15 mouse cellular contexts compared by ENCODE assay signal in genomic region chr4:129550295-129550694, GRCm38 (mm10). TPM values are rescaled to one million over a fixed set of nuclear protein-coding genes. Genes with fewer than 3 reads are reported as not detected.
"Had no signal": no experiment of that assay in that cellular context is flagged by ENCODE, and none has a peak within 500 bp of the region (broad histone marks: within the 10 kb centered on the region; RNA-seq: fewer than 3 reads in every experiment).

No protein-coding gene starts in this region.

- H3K9ac ChIP-seq: limb, embryonic 13.5 days; liver, embryonic 14.5 days; midbrain, embryonic 13.5 days; neural tube, embryonic 15.5 days had no signal

- H3K4me2 ChIP-seq: limb, embryonic 13.5 days; midbrain, embryonic 13.5 days; neural tube, embryonic 15.5 days had no signal

- H3K27ac ChIP-seq: kidney, postnatal 0 days; layer of hippocampus, adult 2 months; limb, embryonic 13.5 days; liver, embryonic 14.5 days; midbrain, embryonic 13.5 days; neural tube, embryonic 15.5 days had no signal

- DNase-seq: kidney, adult 8-10 months; kidney, postnatal 36 days; lung, adult 18-20 months; right cerebral cortex, adult 18-20 months; right cerebral cortex, postnatal 25 days; thymus, postnatal 36 days had no signal

- H3K27me3 ChIP-seq: limb, embryonic 13.5 days; neural tube, embryonic 15.5 days had no signal

- H3K36me3 ChIP-seq: midbrain, embryonic 13.5 days had no signal

- H3K4me3 ChIP-seq: layer of hippocampus, adult 2 months; limb, embryonic 13.5 days; midbrain, embryonic 13.5 days; myocyte; neural tube, embryonic 15.5 days had no signal

- ATAC-seq: midbrain, embryonic 13.5 days had no signal

- H3K9me3 ChIP-seq: limb, embryonic 13.5 days; midbrain, embryonic 13.5 days; neural tube, embryonic 15.5 days had no signal

RNA-seq across cellular contexts. Expression of gene Fam167b, which starts 28.1 kb away (rescaled TPM):
- total RNA-seq: left cerebral cortex, postnatal 14 days; megakaryocyte progenitor cell, adult 5-6 weeks had no signal
- polyA plus RNA-seq: neural tube, embryonic 15.5 days had no signal
